Mouse (Mus musculus) large intestine, adult 2 months (tissue): ENCODE data around the gene Flvcr2. TPM values are rescaled to one million over a fixed set of nuclear protein-coding genes. Genes with fewer than 3 reads are reported as not detected.

Experiments used
- DNase-seq: peaks from one replicate; pipeline ENCODE4 v3.0.0-alpha.2; 2012; ENCODE audit warnings: low read depth, low spot score
- WGBS: fragments of 180-500 bp; shearing (Covaris S2); methylation state at CpG from one replicate; pipeline ENCODE4 v1.1.7; 2018; 5-methylcytosine and 5-hydroxymethylcytosine counted together
- polyA plus RNA-seq: library from polyadenylated mRNA; depleted of rRNA; stranded (reverse); fragments of >200 nt; gene quantifications from 2 replicates; pipeline ENCODE4 v1.2.3, GENCODE M21; 2012; rRNA removed

The Flvcr2 gene
- polyA plus RNA-seq, 1 experiment: 2.5 TPM

GRCm38 (mm10) chr12:85848164-85848958 lies 102.0 kb downstream of the Flvcr2 start:
- no peak for DNase-seq
- 75% methylated on average over 7 of the region's 7 CpGs for WGBS

GRCm38 (mm10) chr12:85850661-85851060 lies 104.3 kb downstream of the Flvcr2 start:
- WGBS: 86% methylated on average over 8 of the region's 8 CpGs
- DNase-seq: no peak

- DNase-seq: no peak
- 76% methylated on average over 4 of the region's 4 CpGs for WGBS
Measured at GRCm38 (mm10) chr12:85853836-85854235, 107.5 kb downstream of the Flvcr2 start.

- WGBS: 68% methylated on average over 1 of the region's 1 CpGs
- DNase-seq: no peak
Measured at GRCm38 (mm10) chr12:85854271-85854670, 107.9 kb downstream of the Flvcr2 start.

GRCm38 (mm10) chr12:85857300-85857699 lies 111.0 kb downstream of the Flvcr2 start:
- DNase-seq: no peak
- 81% methylated on average over 7 of the region's 7 CpGs for WGBS

GRCm38 (mm10) chr12:85859111-85859510 lies 112.8 kb downstream of the Flvcr2 start:
- no peak for DNase-seq
- WGBS: 47% methylated on average over 3 of the region's 3 CpGs

- DNase-seq: no peak
- WGBS: 44% methylated on average over 3 of the region's 3 CpGs
Measured at GRCm38 (mm10) chr12:85859511-85860189, 113.3 kb downstream of the Flvcr2 start.

- WGBS: 36% methylated on average over 2 of the region's 2 CpGs
- DNase-seq: no peak
Measured at GRCm38 (mm10) chr12:85862514-85862913, 116.2 kb downstream of the Flvcr2 start.

Other genes starting within 250 kb of the Flvcr2 start
- 5.4 and 9.5 TPM in 2 replicates for gene Jdp2, start 147.5 kb upstream of the Flvcr2 start, polyA plus RNA-seq
- gene Batf, start 59.9 kb upstream of the Flvcr2 start, polyA plus RNA-seq: 4.2 and 5.5 TPM in 2 replicates
- 81.6 and 86.1 TPM in 2 replicates for gene Erg28, start 78.0 kb downstream of the Flvcr2 start, polyA plus RNA-seq
- 8.3 and 8.9 TPM in 2 replicates for gene Ttll5, start 78.1 kb downstream of the Flvcr2 start, polyA plus RNA-seq